Mouse (Mus musculus) liver, adult 2 months (tissue): ENCODE results near the gene Gm21981.

Experiments used
- CTCF ChIP-seq: fragments of 200-500 bp; IDR thresholded peaks from 2 replicates; pipeline ENCODE4 v1.5.1; 2011; ENCODE audit warnings: low read depth, low read length, control low read depth
- POLR2A ChIP-seq: fragments of 200-500 bp; IDR thresholded peaks from 2 replicates; pipeline ENCODE4 v1.6.1; 2011; ENCODE audit warnings: low read length, control low read depth; ENCODE audit not compliant: insufficient read depth; ENCODE audit errors: extremely low read depth

- TF ChIP-seq CTCF (peak; percentile 49), POLR2A (no peak)
Observed at GRCm38 (mm10) chr17:47742991-47743734, 48.9 kb upstream of the Gm21981 start.
